Mouse (Mus musculus): Measurements from ENCODE around the gene Panx2. TPM values are rescaled to one million over a fixed set of nuclear protein-coding genes. Genes with fewer than 3 reads are reported as not detected.

Gene Panx2
- total and polyA plus RNA-seq, 3 experiments, result not detected

DNA sequence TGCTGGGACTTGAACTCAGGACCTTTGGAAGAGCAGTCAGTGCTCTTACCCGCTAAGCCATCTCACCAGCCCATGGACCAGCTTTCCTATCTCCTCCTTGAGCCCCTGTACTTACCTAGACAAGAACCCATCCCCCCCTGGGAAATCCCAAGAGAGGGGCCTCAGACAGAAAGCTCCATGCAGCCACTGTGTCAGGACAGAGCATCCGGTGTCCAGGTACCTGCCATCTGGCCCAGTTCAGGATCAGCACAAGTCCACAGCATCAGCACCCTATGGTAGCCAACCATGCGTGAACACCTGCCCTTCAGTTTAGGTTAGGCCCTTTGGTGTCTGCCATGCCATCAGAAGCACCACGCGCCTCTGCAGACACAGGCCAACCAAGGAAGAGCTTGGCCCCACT, 5.4 kb downstream of the Panx2 start:
- H3K27me3 ChIP-seq (ENCODE audit: control insufficient read depth in 1 of 2, insufficient read depth in 2 of 2, low read length in 2 of 2), result peaks cover 2 to 9% of the 10 kb centered on the region in 2 experiments; a peak in 3 of 4 replicates
- no peaks in the 10 kb centered on the region for H3K4me1 ChIP-seq (ENCODE audit: control insufficient read depth in 1 of 2, insufficient read depth in 2 of 2, low read length in 2 of 2)
- no peaks in the 10 kb centered on the region for H3K9me3 ChIP-seq (replicated peaks; ENCODE audit: insufficient read depth, low read length)
- H3K9ac ChIP-seq (ENCODE audit: control insufficient read depth, low read depth, low read length, poor library complexity, severe bottlenecking), result no peak overlapping the region
- no peak for TF ChIP-seq TCF12 (IDR thresholded peaks at IDR 0.05; ENCODE audit: low read depth, low read length)
- TF ChIP-seq MYB (IDR thresholded peaks at IDR 0.05; ENCODE audit: low read depth, low read length), result no peak
- no peak for TF ChIP-seq CHD2 (IDR thresholded peaks at IDR 0.05; ENCODE audit: low read length)
- no peak for TF ChIP-seq CTCF (IDR thresholded peaks at IDR 0.05 in 2 of 3, conservative IDR thresholded peaks at IDR 0.05 in 1 of 3; ENCODE audit: control insufficient read depth in 1 of 3, insufficient read depth in 1 of 3, low read depth in 2 of 3, low read length in 3 of 3, poor library complexity in 1 of 3, severe bottlenecking in 1 of 3)
- TF ChIP-seq EP300 (IDR thresholded peaks at IDR 0.05; ENCODE audit: low read depth in 1 of 2, low read length in 2 of 2), result no peak
- no peak for TF ChIP-seq POLR2AphosphoS2 (IDR thresholded peaks at IDR 0.05; ENCODE audit: low read length)
- TF ChIP-seq KAT2A (conservative IDR thresholded peaks at IDR 0.05; ENCODE audit: low read depth, low read length), result no peak
- no peak for TF ChIP-seq GATA1 (IDR thresholded peaks at IDR 0.05; ENCODE audit: low read depth, low read length)
- no peak for TF ChIP-seq UBTF (IDR thresholded peaks at IDR 0.05; ENCODE audit: borderline replicate concordance, insufficient read depth, low read depth, low read length)
- TF ChIP-seq HCFC1 (IDR thresholded peaks at IDR 0.05; ENCODE audit: low read depth, low read length), result no peak
- no peak for TF ChIP-seq USF2 (IDR thresholded peaks at IDR 0.05; ENCODE audit: borderline replicate concordance in 1 of 2, insufficient read depth in 1 of 2, low read depth in 1 of 2, low read length in 2 of 2)
- H3K4me3 ChIP-seq (ENCODE audit: control insufficient read depth in 1 of 2, insufficient read depth in 1 of 2, low read depth in 2 of 2, low read length in 2 of 2), result no peak overlapping the region
- DNase-seq (ENCODE audit: low read depth, low spot score), result no peak
- no peak overlapping the region for H3K27ac ChIP-seq (ENCODE audit: control insufficient read depth, low read depth, low read length)
- H3K36me3 ChIP-seq (ENCODE audit: control insufficient read depth in 1 of 2, insufficient read depth in 2 of 2, low read length in 2 of 2), result no peaks in the 10 kb centered on the region
- no peaks in the 10 kb centered on the region for H3K79me2 ChIP-seq (ENCODE audit: control insufficient read depth, insufficient read depth, low read length, poor library complexity)

DNA sequence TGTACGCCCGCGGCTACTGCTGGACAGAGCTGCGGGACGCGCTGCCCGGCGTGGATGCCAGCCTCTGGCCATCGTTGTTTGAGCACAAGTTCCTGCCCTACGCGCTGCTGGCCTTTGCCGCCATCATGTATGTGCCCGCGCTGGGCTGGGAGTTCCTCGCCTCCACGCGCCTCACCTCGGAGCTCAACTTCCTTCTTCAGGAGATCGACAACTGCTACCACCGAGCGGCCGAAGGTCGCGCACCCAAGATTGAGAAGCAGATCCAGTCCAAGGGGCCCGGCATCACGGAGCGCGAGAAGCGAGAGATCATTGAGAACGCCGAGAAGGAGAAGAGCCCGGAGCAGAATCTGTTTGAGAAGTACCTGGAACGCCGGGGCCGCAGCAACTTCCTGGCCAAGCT, 8.1 kb downstream of the Panx2 start:
- DNase-seq (ENCODE audit: low read depth, low spot score), result no peak
- Histone ChIP-seq H3K36me3 (ENCODE audit: control insufficient read depth in 1 of 2, insufficient read depth in 2 of 2, low read length in 2 of 2) (no peaks in the 10 kb centered on the region), H3K4me1 (ENCODE audit: control insufficient read depth in 1 of 2, insufficient read depth in 2 of 2, low read length in 2 of 2) (no peaks in the 10 kb centered on the region), H3K9ac (ENCODE audit: control insufficient read depth, low read depth, low read length, poor library complexity, severe bottlenecking) (no peak overlapping the region), H3K9me3 (replicated peaks; ENCODE audit: insufficient read depth, low read length) (no peaks in the 10 kb centered on the region), H3K4me3 (ENCODE audit: control insufficient read depth in 1 of 2, insufficient read depth in 1 of 2, low read depth in 2 of 2, low read length in 2 of 2) (no peak overlapping the region), H3K79me2 (ENCODE audit: control insufficient read depth, insufficient read depth, low read length, poor library complexity) (no peaks in the 10 kb centered on the region), H3K27me3 (ENCODE audit: control insufficient read depth in 1 of 2, insufficient read depth in 2 of 2, low read length in 2 of 2) (peaks cover 2 to 12% of the 10 kb centered on the region in 2 experiments; a peak in 3 of 4 replicates), H3K27ac (ENCODE audit: control insufficient read depth, low read depth, low read length) (no peak overlapping the region)
- TF ChIP-seq NELFE (IDR thresholded peaks at IDR 0.05; ENCODE audit: low read depth, low read length) (no peak), ZC3H11A (IDR thresholded peaks at IDR 0.05; ENCODE audit: low read depth, low read length) (no peak)

DNA sequence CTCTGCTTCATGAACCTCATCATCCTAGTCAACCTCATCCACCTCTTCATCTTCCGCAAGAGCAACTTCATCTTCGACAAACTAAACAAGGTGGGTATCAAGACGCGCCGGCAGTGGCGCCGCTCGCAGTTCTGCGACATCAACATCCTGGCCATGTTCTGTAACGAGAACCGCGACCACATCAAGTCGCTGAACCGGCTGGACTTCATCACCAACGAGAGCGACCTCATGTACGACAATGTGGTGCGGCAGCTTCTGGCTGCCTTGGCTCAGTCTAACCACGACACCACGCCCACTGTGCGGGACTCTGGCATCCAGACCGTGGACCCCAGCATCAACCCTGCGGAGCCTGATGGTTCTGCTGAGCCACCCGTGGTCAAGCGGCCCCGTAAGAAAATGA, 8.7 kb downstream of the Panx2 start:
- Histone ChIP-seq H3K36me3 (ENCODE audit: control insufficient read depth in 1 of 2, insufficient read depth in 2 of 2, low read length in 2 of 2) (no peaks in the 10 kb centered on the region), H3K4me3 (ENCODE audit: control insufficient read depth in 1 of 2, insufficient read depth in 1 of 2, low read depth in 2 of 2, low read length in 2 of 2) (no peak overlapping the region), H3K27me3 (ENCODE audit: control insufficient read depth in 1 of 2, insufficient read depth in 2 of 2, low read length in 2 of 2) (peaks cover 2 to 12% of the 10 kb centered on the region in 2 experiments; a peak in 3 of 4 replicates), H3K4me1 (ENCODE audit: control insufficient read depth in 1 of 2, insufficient read depth in 2 of 2, low read length in 2 of 2) (no peaks in the 10 kb centered on the region), H3K27ac (ENCODE audit: control insufficient read depth, low read depth, low read length) (no peak overlapping the region), H3K79me2 (ENCODE audit: control insufficient read depth, insufficient read depth, low read length, poor library complexity) (no peaks in the 10 kb centered on the region), H3K9me3 (replicated peaks; ENCODE audit: insufficient read depth, low read length) (no peaks in the 10 kb centered on the region), H3K9ac (ENCODE audit: control insufficient read depth, low read depth, low read length, poor library complexity, severe bottlenecking) (no peak overlapping the region)
- TF ChIP-seq GABPA (IDR thresholded peaks at IDR 0.05; ENCODE audit: low read depth, low read length) (no peak), SIN3A (IDR thresholded peaks at IDR 0.05; ENCODE audit: low read length) (no peak), ETS1 (IDR thresholded peaks at IDR 0.05; ENCODE audit: low read depth, low read length) (no peak), MXI1 (IDR thresholded peaks at IDR 0.05; ENCODE audit: low read depth, low read length) (no peak), KAT2A (conservative IDR thresholded peaks at IDR 0.05; ENCODE audit: low read depth, low read length) (no peak)
- no peak for DNase-seq (ENCODE audit: low read depth, low spot score)

All from MEL (cell line).